Mouse (Mus musculus): ENCODE results near the gene Epha8. TPM values are rescaled to one million over a fixed set of nuclear protein-coding genes. Genes with fewer than 3 reads are reported as not detected.

The Epha8 gene
- 1 to 10 TPM; 2.0 to 2.1 TPM for total RNA-seq (2021)

- DNase-seq = no peak
Measured at GRCm38 (mm10) chr4:136956751-136957446, at the start of gene Epha8. Epha8 (minus strand) TSS chr4:136956816.

DNA sequence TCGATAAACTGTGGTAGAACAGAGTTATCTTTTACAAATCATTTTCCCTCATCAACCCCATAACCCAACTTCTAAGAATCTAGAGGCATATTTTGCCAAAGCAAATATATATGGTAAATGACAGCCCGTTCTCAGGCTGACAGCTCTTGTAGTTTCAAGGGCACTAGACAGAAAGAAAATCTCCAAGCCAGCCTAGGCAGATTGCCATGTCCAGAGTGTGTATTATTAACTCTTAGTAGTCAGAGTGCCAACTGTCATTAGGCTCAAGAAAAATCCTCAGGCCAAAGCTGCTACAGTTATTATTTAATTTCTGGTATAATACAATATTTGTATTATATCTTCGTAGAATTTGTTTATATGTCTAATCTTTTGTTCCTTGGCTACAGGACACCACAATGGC, 45.2 kb upstream of the Epha8 start:
- no peak for DNase-seq

DNA sequence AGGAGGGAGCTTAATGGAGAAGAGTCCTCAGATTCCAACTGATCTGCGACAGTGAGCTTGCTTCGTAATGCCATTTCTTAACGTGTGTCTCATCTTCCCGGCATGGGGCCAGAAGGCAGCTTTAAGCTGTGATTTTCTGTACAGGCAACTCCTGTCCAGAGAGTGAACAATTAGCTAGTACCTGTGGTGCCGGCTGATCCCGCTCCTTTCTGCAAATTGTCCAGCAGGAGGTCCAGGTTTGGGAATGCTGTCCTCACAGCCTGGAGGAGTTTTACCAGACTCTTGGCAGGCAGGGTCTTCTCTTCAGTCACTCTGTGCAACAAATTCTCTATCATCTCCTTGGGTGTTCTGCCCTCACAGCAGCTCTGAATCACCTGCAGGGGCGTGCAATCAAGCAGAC, 44.4 kb upstream of the Epha8 start:
- DNase-seq = no peak

DNA sequence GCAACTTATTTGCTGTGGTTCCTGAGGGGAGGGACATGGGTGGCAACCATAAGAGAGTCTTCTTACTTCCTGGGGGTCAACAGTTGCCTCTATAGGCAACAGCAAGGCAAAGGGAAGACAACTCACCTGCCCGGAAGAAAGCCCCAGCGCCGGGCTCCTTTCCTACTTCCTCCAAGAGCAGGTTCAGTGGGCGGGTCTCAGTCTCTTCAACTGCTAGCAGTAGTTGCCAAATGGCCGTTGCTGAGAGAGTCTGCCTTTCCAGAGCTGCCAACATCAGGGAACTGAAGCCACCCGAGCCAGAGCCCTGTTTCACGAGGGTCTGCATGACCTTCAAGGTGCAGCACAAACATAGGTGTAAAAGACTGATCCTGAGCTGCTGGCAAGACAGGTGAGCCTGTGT, 41.8 kb upstream of the Epha8 start:
- no peak for DNase-seq

DNA sequence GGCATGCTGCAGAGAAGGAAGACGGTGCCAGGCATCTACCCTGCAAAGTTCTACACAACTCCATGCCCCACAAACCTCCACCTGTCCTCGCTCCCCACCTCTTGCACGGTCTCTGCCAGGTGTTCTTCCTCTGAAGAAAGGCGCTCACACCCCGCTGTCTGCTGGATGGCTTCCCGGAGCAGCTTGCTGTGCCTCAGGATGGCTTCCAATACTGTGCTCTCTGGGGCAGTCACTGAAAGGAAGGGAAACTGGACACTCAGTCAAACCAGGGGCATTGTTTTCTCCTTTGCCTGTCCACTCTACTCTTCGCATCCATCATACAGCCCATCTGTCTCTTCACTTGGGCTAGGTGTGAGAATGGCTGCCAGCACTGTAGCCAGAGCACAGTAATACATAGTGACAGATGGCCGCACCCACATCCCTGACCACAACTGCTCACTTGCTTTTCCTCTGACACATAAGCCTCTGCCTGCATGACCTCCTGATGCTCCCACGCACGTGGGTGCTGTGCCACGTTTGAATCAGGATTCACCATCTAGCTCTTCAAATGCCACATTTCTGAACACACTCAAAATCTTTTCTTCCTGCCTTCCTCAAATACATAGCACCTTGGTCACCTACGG, 41.2 kb upstream of the Epha8 start:
- DNase-seq = no peak

DNA sequence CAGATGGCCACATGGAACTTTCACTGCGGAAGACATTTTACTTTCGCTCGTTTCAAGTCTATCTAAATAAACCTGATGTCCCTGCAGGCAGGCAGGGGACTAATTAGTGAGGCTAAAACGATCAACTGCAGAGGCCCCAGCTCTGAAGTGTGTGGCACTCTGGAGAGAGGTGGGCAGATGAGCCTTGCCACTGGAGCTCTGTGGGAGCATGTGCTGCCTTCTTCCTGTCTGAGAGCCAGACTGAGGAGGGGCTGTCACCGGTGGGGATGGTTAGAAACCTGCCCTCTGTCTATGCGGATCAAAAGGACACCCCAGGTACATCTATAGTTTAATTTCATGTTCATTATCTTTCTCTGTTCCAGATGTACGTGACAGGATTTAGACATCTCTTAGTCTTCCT, 40.3 kb upstream of the Epha8 start:
- DNase-seq = no peak

DNA sequence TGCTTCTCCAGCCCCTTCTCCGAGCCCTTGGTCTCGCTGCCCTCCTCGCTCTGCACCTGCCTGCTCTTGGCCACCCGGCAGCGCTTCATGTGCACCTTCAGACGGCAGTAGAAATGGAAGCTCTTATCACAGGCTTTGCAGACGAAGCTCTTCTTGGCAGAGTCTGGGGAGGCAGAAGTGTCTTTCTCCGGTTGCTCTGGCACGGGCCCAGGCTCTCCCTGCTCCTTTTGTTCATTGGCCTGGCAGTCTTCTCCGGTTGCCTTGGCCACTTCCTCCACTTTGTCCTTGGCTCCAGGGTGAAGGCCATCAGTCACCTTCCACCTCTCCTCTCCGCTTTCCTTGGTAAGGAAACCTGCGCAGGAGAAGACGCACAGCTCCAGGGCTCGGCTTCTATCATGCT, 38.7 kb upstream of the Epha8 start:
- DNase-seq = no peak

DNA sequence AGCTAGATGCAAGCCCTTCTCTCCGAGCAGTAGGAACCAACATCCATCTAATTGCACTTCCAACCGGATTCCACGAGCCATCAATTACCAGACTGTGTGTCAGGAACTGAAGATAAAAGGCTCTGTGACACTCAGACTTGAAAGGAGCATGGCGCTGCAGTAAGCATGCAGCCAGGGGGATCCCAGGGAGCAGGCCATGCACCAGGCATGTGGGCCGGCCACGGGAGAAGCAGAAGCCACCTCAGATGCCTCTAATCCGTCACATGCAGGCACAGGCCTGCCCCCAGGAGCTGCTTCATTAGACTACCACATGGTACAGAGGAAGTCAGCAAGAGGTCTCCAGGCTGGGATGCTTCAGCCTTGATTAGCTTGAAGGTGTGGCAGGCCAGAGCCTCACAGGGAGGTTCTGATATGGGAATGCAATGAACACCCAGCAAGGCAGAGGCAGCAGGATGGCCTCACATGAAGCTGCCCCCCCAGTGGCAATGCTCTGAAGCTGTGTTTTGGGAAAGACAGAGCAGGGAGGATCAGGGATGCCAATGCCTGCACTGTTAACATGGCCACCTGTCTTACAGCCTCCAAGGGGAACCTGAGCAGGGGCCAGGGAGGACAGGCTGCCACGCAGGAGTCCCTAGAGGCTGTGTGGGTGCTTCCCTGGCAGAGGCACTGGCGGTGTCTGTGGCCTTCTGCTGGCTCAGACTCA, 25.5 kb upstream of the Epha8 start:
- no peak for DNase-seq

GRCm38 (mm10) chr4:136981347-136981746, 24.7 kb upstream of the Epha8 start:
- DNase-seq = peak; percentile 41 to 45

DNA sequence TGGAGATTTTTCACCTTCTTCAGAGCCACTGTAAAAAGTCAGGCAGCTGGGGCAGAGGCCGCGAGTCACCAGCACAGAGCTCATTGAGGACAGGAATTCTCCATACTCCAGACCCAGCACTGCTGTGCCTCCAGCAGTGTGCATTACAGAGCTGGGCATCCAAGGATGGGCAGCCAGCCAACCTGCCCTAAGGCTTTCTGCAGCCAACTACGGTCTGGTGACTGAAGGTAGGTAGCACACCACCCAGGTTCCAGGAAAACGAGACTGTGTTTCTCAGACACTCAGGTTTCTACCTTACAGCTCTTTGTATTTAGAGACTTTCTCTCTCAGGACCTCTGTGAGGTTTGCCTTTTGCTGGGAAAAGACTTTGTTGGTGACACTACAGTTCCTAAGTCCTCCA, 24.3 kb upstream of the Epha8 start:
- DNase-seq = no peak

- no peak for DNase-seq
Measured at GRCm38 (mm10) chr4:136977244-136977643, 20.6 kb upstream of the Epha8 start.

DNA sequence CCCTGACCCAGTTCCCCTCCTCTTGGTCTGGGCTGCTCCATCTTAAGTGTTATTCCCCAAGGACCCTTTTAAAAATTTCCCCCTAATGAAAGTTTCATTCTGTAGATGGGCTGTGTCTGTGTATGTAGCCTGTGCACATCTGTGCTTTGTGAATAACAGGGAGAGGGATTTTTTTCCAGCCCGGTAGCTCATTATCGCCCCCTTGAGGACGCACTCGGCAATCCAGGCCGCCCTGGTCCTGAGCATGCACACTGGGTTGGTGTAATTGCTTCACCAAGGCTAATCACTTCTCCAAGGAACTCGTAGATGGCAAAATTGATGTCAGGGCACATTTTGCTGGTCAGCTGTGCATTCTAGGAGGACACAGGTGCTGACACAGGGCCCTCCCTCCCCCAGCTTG, 14.3 kb upstream of the Epha8 start:
- DNase-seq = no peak

DNA sequence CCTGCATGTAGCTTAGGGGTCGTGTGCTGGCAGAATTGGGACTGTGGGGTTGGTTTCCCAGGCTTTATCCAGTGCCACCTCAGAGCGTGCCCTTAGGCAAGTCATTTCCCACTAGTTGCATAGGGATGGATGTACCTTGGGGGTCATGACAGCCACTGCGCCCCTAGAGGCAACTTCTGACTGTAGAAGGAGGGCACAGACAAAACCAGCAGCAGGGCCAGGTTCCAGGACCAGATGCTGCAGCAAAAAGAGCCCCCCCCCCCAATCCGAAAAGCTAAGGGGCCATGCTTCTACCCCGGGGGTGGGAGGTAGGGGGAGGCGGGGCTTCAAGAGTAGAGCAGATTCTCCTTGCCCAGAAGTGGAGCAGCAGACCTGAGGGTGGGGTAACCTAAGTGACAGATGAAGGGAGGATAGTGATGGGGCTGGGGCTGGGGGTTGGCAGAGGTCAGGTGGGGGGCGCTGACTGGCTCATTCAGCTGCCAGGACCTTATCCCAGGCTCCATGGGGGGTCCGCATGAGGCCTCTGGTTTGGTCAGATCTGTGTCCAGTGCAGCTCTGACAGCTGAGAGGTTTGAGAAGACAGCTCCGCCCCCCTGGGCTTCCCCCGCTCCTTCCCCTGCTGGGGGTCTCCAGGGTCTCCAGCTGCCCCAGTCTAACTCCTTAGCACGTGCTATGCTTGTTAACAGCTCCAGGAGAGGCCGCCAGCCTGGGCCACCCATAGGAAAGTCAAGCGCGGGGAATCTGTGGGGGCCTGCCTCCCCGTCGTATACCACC, 13.1 kb upstream of the Epha8 start:
- no peak for DNase-seq

GRCm38 (mm10) chr4:136969096-136969495, 12.5 kb upstream of the Epha8 start:
- no peak for DNase-seq

- DNase-seq = no peak
Measured at GRCm38 (mm10) chr4:136967511-136967910, 10.9 kb upstream of the Epha8 start.

- DNase-seq = no peak
Measured at GRCm38 (mm10) chr4:136966493-136967390, 10.1 kb upstream of the Epha8 start.

- no peak for DNase-seq
Measured at GRCm38 (mm10) chr4:136964990-136965421, 8.4 kb upstream of the Epha8 start.

GRCm38 (mm10) chr4:136962447-136962846, 5.8 kb upstream of the Epha8 start:
- no peak for DNase-seq

- DNase-seq = no peak
Measured at GRCm38 (mm10) chr4:136961642-136962285, 5.1 kb upstream of the Epha8 start.

- no peak for DNase-seq
Measured at GRCm38 (mm10) chr4:136960581-136960980, 4.0 kb upstream of the Epha8 start.

GRCm38 (mm10) chr4:136960068-136960467, 3.5 kb upstream of the Epha8 start:
- DNase-seq = no peak

Measured in layer of hippocampus, postnatal 36 days (tissue).